Mouse (Mus musculus) spleen, adult 2 months (tissue): ENCODE results near the gene Scml2. TPM values are rescaled to one million over a fixed set of nuclear protein-coding genes. Genes with fewer than 3 reads are reported as not detected.
"Not testable (repeated sequence)": the region's sequence is repeated elsewhere in the genome, so short reads cannot be mapped to it uniquely, and the experiment has no call there.

Experiments
- DNase-seq, 2 experiments: peaks; one replicate each; pipeline versions ENCODE4 v3.0.0 to v3.0.0-alpha.2; 2012 to 2021; ENCODE audit warnings: low spot score in 2 of 2, low read depth in 1 of 2
- H3K27ac ChIP-seq: fragments of 200-500 bp; 2 replicates; pipeline ENCODE4 v1.5.1; 2012; ENCODE audit warnings: low read length, inconsistent platforms; ENCODE audit not compliant: insufficient read depth
- H3K27me3 ChIP-seq: fragments of 200-500 bp; 2 replicates; pipeline ENCODE4 v1.6.1; 2012; ENCODE audit warnings: mild to moderate bottlenecking, moderate library complexity, low read length, inconsistent platforms; ENCODE audit not compliant: control insufficient read depth, insufficient read depth
- H3K36me3 ChIP-seq: fragments of 200-500 bp; 2 replicates; pipeline ENCODE4 v1.6.1; 2012; ENCODE audit warnings: mild to moderate bottlenecking, low read length, inconsistent platforms; ENCODE audit not compliant: control insufficient read depth, insufficient read depth
- H3K4me1 ChIP-seq: fragments of 200-500 bp; 2 replicates; pipeline ENCODE4 v1.6.1; 2011; ENCODE audit warnings: inconsistent platforms; ENCODE audit not compliant: control insufficient read depth, insufficient read depth, insufficient read length
- H3K4me3 ChIP-seq: fragments of 200-500 bp; 2 replicates; pipeline ENCODE4 v1.5.1; 2011; ENCODE audit warnings: mild to moderate bottlenecking, inconsistent platforms; ENCODE audit not compliant: insufficient read depth, insufficient read length; ENCODE audit errors: extremely low read depth
- CTCF ChIP-seq: fragments of 200-500 bp; IDR thresholded peaks from 2 replicates; pipeline ENCODE4 v1.5.1; 2011; ENCODE audit warnings: mild to moderate bottlenecking, inconsistent platforms; ENCODE audit not compliant: insufficient read depth, insufficient read length, insufficient replicate concordance; ENCODE audit errors: extremely low read depth
- POLR2A ChIP-seq: fragments of 200-500 bp; IDR thresholded peaks from 2 replicates; pipeline ENCODE4 v1.6.1; 2011; ENCODE audit warnings: low read depth, low read length, inconsistent platforms
- WGBS: fragments of 180-500 bp; shearing (Covaris S2); methylation state at CpG from one replicate; pipeline ENCODE4 v1.1.7; 2018; 5-methylcytosine and 5-hydroxymethylcytosine counted together
- polyA plus RNA-seq: library from polyadenylated mRNA; depleted of rRNA; stranded (reverse); fragments of >200 nt; gene quantifications from 2 replicates; pipeline ENCODE4 v1.2.3, GENCODE M21; 2012; rRNA removed

The Scml2 gene
- polyA plus RNA-seq = 0.11 and 0.12 TPM in 2 replicates

DNA sequence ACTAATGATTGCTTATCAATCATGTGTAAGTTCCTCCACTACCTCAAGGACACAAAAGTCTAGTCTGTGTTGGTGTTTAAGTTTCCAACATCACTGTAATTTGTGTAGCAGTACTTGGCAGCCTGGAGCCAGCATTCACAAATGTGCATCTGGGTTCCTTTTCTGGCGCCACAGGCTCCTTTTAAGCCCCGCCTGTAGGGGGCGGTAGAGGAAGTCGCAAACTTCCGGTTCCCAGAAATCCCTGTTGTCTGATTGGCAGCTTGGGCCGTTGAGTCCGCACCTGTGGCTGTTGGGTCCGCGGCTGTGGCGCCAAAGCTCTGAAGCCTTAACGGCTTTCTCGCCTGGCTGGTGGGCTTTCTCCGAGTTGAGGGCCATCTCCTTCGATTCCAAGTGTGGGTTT, at the start of gene Scml2:
Scml2 (plus strand) TSS at position 301 of the 400 bp plus-strand sequence.
- WGBS = 100% methylated on average over 4 of the region's 14 CpGs
- not testable (repeated sequence) for H3K27ac ChIP-seq, DNase-seq, H3K36me3 ChIP-seq, H3K27me3 ChIP-seq, H3K4me3 ChIP-seq, H3K4me1 ChIP-seq

DNA sequence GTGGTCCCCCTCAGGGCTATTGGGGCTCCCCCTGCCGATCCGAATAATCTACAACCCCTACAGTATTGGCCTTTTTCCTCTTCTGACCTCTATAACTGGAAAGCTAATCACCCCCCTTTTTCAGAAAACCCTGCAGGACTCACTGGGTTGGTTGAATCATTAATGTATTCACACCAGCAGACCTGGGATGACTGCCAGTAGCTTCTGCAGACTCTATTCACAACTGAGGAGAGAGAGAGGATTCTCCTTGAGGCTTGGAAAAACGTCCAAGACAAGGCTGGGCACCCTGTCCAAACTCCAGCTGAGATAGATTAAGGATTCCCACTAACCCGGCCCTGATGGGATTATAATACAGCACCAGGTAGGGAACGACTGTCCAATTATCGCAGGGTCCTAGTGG, 41.4 kb upstream of the Scml2 start:
- H3K36me3 ChIP-seq, H3K27ac ChIP-seq, H3K4me1 ChIP-seq, DNase-seq, H3K27me3 ChIP-seq, H3K4me3 ChIP-seq: not testable (repeated sequence)
- WGBS = 82% methylated on average over 6 of the region's 6 CpGs

DNA sequence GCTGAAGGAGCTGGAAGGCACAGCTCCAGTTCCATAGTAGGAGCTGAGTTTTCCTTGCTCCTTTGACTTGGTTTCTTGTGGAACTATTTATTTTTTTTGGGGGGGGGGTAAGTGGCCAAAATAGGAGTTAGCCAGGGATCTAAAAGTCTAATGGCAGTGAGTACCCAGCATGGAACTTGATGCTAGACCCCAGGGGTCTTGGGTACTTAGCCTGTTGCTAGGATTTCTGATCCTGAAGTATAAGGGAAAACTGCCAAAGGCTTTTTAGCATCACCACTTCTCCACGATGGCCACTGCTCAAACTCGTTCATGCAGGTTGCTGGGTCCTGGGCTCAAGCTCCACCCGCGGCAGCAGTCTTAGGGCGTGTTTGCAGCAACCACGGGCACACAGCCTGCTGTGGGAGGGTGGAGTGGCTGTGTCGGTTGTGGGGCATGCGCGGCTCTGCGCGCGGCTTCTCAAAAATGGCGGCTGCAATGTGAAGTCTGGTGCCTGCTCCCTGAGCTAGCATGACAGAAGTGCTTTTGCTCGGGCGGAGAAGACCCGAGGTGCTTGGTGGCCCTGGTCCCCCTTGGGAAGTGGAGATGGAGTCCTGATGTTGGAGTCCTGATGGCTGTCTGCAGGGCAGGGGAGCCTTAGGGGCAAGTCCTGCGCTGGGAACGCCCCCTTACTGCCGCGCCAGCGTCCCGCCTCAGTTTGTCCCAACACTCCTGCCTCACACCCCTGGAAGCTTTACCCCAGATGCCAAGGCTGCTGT, 45.5 kb downstream of the Scml2 start:
- no peak for TF ChIP-seq CTCF
- no peak for TF ChIP-seq POLR2A
- Histone ChIP-seq H3K4me3 (peak overlapping the region; percentile 55), H3K27me3 (no peaks in the 10 kb centered on the region), H3K27ac (no peak overlapping the region), H3K4me1 (no peaks in the 10 kb centered on the region), H3K36me3 (no peaks in the 10 kb centered on the region)
- DNase-seq = peak in 1 of 2 experiments; percentile 1
- 27% methylated on average over 22 of the region's 22 CpGs for WGBS

DNA sequence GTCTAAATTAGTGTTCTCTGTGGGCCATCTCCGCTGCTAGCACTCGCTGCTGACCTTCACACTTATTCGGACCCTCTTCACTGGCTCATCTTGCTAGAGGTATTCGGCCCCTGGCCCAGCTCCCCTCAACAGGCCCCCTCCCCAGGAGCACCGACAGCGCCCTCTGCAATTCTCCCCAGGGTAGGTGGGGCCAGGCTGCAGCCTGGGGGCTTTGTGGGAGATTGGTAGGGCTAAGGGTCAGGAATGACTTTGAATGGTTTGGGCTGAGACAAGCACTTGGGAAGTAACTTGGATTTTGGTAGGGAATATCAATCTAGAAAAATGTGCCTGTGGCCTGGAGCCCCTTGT, 46.0 kb downstream of the Scml2 start:
- Histone ChIP-seq H3K36me3 (no peaks in the 10 kb centered on the region), H3K4me1 (no peaks in the 10 kb centered on the region), H3K4me3 (peak overlapping the region; percentile 55), H3K27me3 (no peaks in the 10 kb centered on the region), H3K27ac (no peak overlapping the region)
- TF ChIP-seq CTCF = no peak
- no peak for TF ChIP-seq POLR2A
- WGBS = 32% methylated on average over 6 of the region's 6 CpGs
- DNase-seq = no peak

DNA sequence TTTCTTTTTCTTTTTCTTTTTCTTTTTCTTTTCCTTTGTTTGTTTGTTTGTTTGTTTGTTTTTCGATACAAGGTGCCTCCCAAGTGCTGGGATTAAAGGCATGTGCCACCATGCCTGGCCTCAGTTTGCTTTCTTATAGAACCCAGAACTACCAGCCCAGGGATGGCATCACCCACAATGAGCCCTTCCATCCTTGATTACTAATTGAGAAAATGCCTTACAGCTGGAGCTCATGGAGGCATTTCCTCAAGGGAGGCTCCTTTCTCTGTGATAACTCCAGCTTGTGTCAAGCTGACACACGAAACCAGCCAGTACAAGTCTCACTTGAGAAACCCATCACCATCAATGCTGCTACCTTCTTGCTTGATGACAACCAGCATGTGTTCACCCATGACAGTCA, 170.2 kb downstream of the Scml2 start, which contains the start of gene Gm15262:
Gm15262 (plus strand) TSS at position 301 of the 400 bp plus-strand sequence.
- not testable (repeated sequence) for H3K4me3 ChIP-seq, H3K36me3 ChIP-seq, H3K4me1 ChIP-seq, H3K27ac ChIP-seq, DNase-seq, H3K27me3 ChIP-seq
- WGBS = 77% methylated on average over 2 of the region's 2 CpGs

Other genes starting within 250 kb of the Scml2 start
- 0.07 TPM in 1 of 2 replicates, not detected in the other for gene Gja6, start 210.1 kb upstream of the Scml2 start, polyA plus RNA-seq
- gene Cdkl5, start 122.5 kb upstream of the Scml2 start, polyA plus RNA-seq = 0.23 and 0.53 TPM in 2 replicates
- gene Gm15262, start 170.3 kb downstream of the Scml2 start, polyA plus RNA-seq = not detected in 2 replicates